Mouse (Mus musculus) limb, embryonic 12.5 days (tissue): Measurements from ENCODE around the gene Ppp1r2. TPM values are rescaled to one million over a fixed set of nuclear protein-coding genes. Genes with fewer than 3 reads are reported as not detected.

Source experiments
- ATAC-seq: fragments of 200-750 bp; cut with Nextera tagmentation; 2 replicates; pipeline ENCODE4 v1.8.0; 2017; ENCODE audit warnings: low read depth, moderate TSS enrichment; ENCODE audit not compliant: insufficient number of reproducible peaks, insufficient read depth, low FRiP score, low TSS enrichment
- H3K27ac ChIP-seq: fragments of 300-500 bp; sonication (generic); 2 replicates; pipeline ENCODE4 v1.5.1; 2016; ENCODE audit warnings: mild to moderate bottlenecking, moderate library complexity
- H3K27me3 ChIP-seq: fragments of 300-500 bp; sonication (generic); 2 replicates; pipeline ENCODE4 v1.6.1; 2016; ENCODE audit warnings: mild to moderate bottlenecking, moderate library complexity
- H3K36me3 ChIP-seq: fragments of 300-500 bp; sonication (generic); 2 replicates; pipeline ENCODE4 v1.6.1; 2016; ENCODE audit warnings: mild to moderate bottlenecking, moderate library complexity
- H3K4me1 ChIP-seq: fragments of 300-500 bp; sonication (generic); replicated peaks from 2 replicates; pipeline ENCODE4 v1.6.1; 2016
- H3K4me2 ChIP-seq: fragments of 300-500 bp; sonication (generic); 2 replicates; pipeline ENCODE4 v1.6.1; 2016; ENCODE audit warnings: mild to moderate bottlenecking, moderate library complexity
- H3K4me3 ChIP-seq: fragments of 300-500 bp; sonication (generic); replicated peaks from 2 replicates; pipeline ENCODE4 v1.5.1; 2016; ENCODE audit warnings: mild to moderate bottlenecking
- H3K9ac ChIP-seq: fragments of 300-500 bp; sonication (generic); replicated peaks from 2 replicates; pipeline ENCODE4 v1.6.1; 2016; ENCODE audit warnings: mild to moderate bottlenecking, moderate library complexity
- H3K9me3 ChIP-seq: fragments of 300-500 bp; sonication (generic); 2 replicates; pipeline ENCODE4 v1.6.1; 2016; ENCODE audit warnings: mild to moderate bottlenecking, moderate library complexity
- WGBS: fragments of 180-500 bp; shearing (Covaris S2); methylation state at CpG from one replicate; pipeline ENCODE4 v1.1.7; 2016; 5-methylcytosine and 5-hydroxymethylcytosine counted together
- microRNA-seq: library from miRNA; unstranded; fragments of <30 nt; microRNA quantifications from one replicate; pipeline ENCODE4, GENCODE M21; 2017
- polyA plus RNA-seq: library from polyadenylated mRNA; unstranded; fragments of >200 nt; fragmentation: Nextera tagmentation; extraction: Ambion mirVana; gene quantifications from 2 replicates; pipeline ENCODE4 v1.2.1, GENCODE M21; 2016

The Ppp1r2 gene
- polyA plus RNA-seq, 1 experiment from 2014 or later: 68.2 TPM

- Histone ChIP-seq H3K27me3 (0 out of 2 replicates have a peak, but pooled peaks cover 3% of the 10 kb centered on the region), H3K27ac (no peak overlapping the region), H3K36me3 (no peaks in the 10 kb centered on the region), H3K4me2 (no peak overlapping the region), H3K9me3 (no peaks in the 10 kb centered on the region), H3K4me1 (peaks cover 20% of the 10 kb centered on the region), H3K9ac (no peak overlapping the region), H3K4me3 (no peak overlapping the region)
- no peak for ATAC-seq
- 76% methylated on average over 1 of the region's 1 CpGs for WGBS
Measured at GRCm38 (mm10) chr16:31204216-31204615, 70.9 kb downstream of the Ppp1r2 start.

GRCm38 (mm10) chr16:31201704-31202103 lies 73.4 kb downstream of the Ppp1r2 start:
- 95% methylated on average over 2 of the region's 2 CpGs for WGBS
- no peak overlapping the region for H3K4me3 ChIP-seq
- no peaks in the 10 kb centered on the region for H3K9me3 ChIP-seq
- no peaks in the 10 kb centered on the region for H3K36me3 ChIP-seq
- H3K27me3 ChIP-seq: no peaks in the 10 kb centered on the region
- H3K4me1 ChIP-seq: peaks cover 10% of the 10 kb centered on the region
- ATAC-seq: no peak
- H3K4me2 ChIP-seq: peak overlapping the region; percentile 86
- H3K9ac ChIP-seq: no peak overlapping the region
- H3K27ac ChIP-seq: no peak overlapping the region

Small RNAs within 50 kb of the gene (microRNA-seq; reads per million reads assigned to microRNA genes)
- not detected for gene Gm27415

Other genes starting within 250 kb of the Ppp1r2 start
- gene Xxylt1, start 193.8 kb downstream of the Ppp1r2 start, polyA plus RNA-seq: 22.4 and 23.0 TPM in 2 replicates
- gene Acap2, start 74.0 kb downstream of the Ppp1r2 start, polyA plus RNA-seq: 20.4 and 20.7 TPM in 2 replicates
- 13.8 and 19.4 TPM in 2 replicates for gene Apod, start 39.5 kb upstream of the Ppp1r2 start, polyA plus RNA-seq
- gene Bdh1, start 147.0 kb upstream of the Ppp1r2 start, polyA plus RNA-seq: 18.7 and 18.8 TPM in 2 replicates